Mouse (Mus musculus): ENCODE measurements around the gene Actr3b.

- TF ChIP-seq CTCF (IDR thresholded peaks at IDR 0.05; ENCODE audit: low read depth) (no peak), EP300 (IDR thresholded peaks at IDR 0.05; ENCODE audit: low read depth) (no peak)
Observed at GRCm38 (mm10) chr5:25719390-25719789, 40.4 kb upstream of the Actr3b start.
